Mouse (Mus musculus): ENCODE data around the gene Gm13290. TPM values are rescaled to one million over a fixed set of nuclear protein-coding genes. Genes with fewer than 3 reads are reported as not detected.

The Gm13290 gene
- polyA plus RNA-seq, 1 experiment from 2014 or later = not detected

- H3K9me3 ChIP-seq (replicated peaks; ENCODE audit: control insufficient read depth, low read length) = no peaks in the 10 kb centered on the region
- no peaks in the 10 kb centered on the region for H3K36me3 ChIP-seq (ENCODE audit: control insufficient read depth, insufficient read depth, low read length)
- no peak overlapping the region for H3K4me2 ChIP-seq
- no peaks in the 10 kb centered on the region for H3K27me3 ChIP-seq (ENCODE audit: control insufficient read depth, insufficient read depth, low read length)
- no peak overlapping the region for H3K27ac ChIP-seq (ENCODE audit: low read depth, low read length)
- no peak for ATAC-seq (replicated peaks; ENCODE audit: insufficient number of reproducible peaks, low FRiP score, low TSS enrichment)
- H3K4me3 ChIP-seq (ENCODE audit: low read depth, low read length) = no peak overlapping the region
- WGBS (ENCODE audit: insufficient replicate concordance) = 22% methylated on average over 4 of the region's 4 CpGs
- no peaks in the 10 kb centered on the region for H3K4me1 ChIP-seq (ENCODE audit: control insufficient read depth, insufficient read depth, low read length)
- H3K9ac ChIP-seq (ENCODE audit: low read depth, low read length) = no peak overlapping the region
Measured at GRCm38 (mm10) chr4:88822995-88823394, 49.4 kb downstream of the Gm13290 start.

Other genes starting within 250 kb of the Gm13290 start
- gene Ifna15, start 215.6 kb upstream of the Gm13290 start, polyA plus RNA-seq (2014; fragmentation: Nextera tagmentation; extraction: Ambion mirVana) = not detected in 2 replicates
- gene Ifna14, start 202.0 kb upstream of the Gm13290 start, polyA plus RNA-seq (2014; fragmentation: Nextera tagmentation; extraction: Ambion mirVana) = not detected in 2 replicates
- gene Ifna9, start 181.4 kb upstream of the Gm13290 start, polyA plus RNA-seq (2014; fragmentation: Nextera tagmentation; extraction: Ambion mirVana) = not detected in 2 replicates
- not detected in 2 replicates for gene Ifna12, start 170.5 kb upstream of the Gm13290 start, polyA plus RNA-seq (2014; fragmentation: Nextera tagmentation; extraction: Ambion mirVana)
- not detected in 2 replicates for gene C87499, start 139.4 kb upstream of the Gm13290 start, polyA plus RNA-seq (2014; fragmentation: Nextera tagmentation; extraction: Ambion mirVana)
- not detected in 2 replicates for gene Ifna13, start 129.4 kb upstream of the Gm13290 start, polyA plus RNA-seq (2014; fragmentation: Nextera tagmentation; extraction: Ambion mirVana)
- not detected in 2 replicates for gene Ifna16, start 96.9 kb upstream of the Gm13290 start, polyA plus RNA-seq (2014; fragmentation: Nextera tagmentation; extraction: Ambion mirVana)
- not detected in 2 replicates for gene Ifna2, start 89.9 kb upstream of the Gm13290 start, polyA plus RNA-seq (2014; fragmentation: Nextera tagmentation; extraction: Ambion mirVana)
- gene Ifnab, start 82.5 kb upstream of the Gm13290 start, polyA plus RNA-seq (2014; fragmentation: Nextera tagmentation; extraction: Ambion mirVana) = not detected in 2 replicates
- 0.63 and 0.87 TPM in 2 replicates for gene Gm26566, start 52.0 kb upstream of the Gm13290 start, polyA plus RNA-seq (2014; fragmentation: Nextera tagmentation; extraction: Ambion mirVana)
- 99.9 and 113 TPM in 2 replicates for gene Klhl9, start 51.4 kb upstream of the Gm13290 start, polyA plus RNA-seq (2014; fragmentation: Nextera tagmentation; extraction: Ambion mirVana)
- not detected in 2 replicates for gene Gm13271, start 19.0 kb upstream of the Gm13290 start, polyA plus RNA-seq (2014; fragmentation: Nextera tagmentation; extraction: Ambion mirVana)
- gene Gm13283, start 13.7 kb upstream of the Gm13290 start, polyA plus RNA-seq (2014; fragmentation: Nextera tagmentation; extraction: Ambion mirVana) = 0.39 and 0.56 TPM in 2 replicates
- gene Gm13289, start 3.1 kb downstream of the Gm13290 start, polyA plus RNA-seq (2014; fragmentation: Nextera tagmentation; extraction: Ambion mirVana) = not detected in 2 replicates
- gene Gm13272, start 6.0 kb downstream of the Gm13290 start, polyA plus RNA-seq (2014; fragmentation: Nextera tagmentation; extraction: Ambion mirVana) = not detected in 2 replicates
- not detected in 2 replicates for gene Ifnz, start 8.3 kb downstream of the Gm13290 start, polyA plus RNA-seq (2014; fragmentation: Nextera tagmentation; extraction: Ambion mirVana)
- gene Gm13276, start 11.9 kb downstream of the Gm13290 start, polyA plus RNA-seq (2014; fragmentation: Nextera tagmentation; extraction: Ambion mirVana) = not detected in 2 replicates
- not detected in 2 replicates for gene Gm13277, start 14.8 kb downstream of the Gm13290 start, polyA plus RNA-seq (2014; fragmentation: Nextera tagmentation; extraction: Ambion mirVana)
- not detected in 2 replicates for gene Gm13278, start 17.7 kb downstream of the Gm13290 start, polyA plus RNA-seq (2014; fragmentation: Nextera tagmentation; extraction: Ambion mirVana)
- gene Gm13275, start 20.7 kb downstream of the Gm13290 start, polyA plus RNA-seq (2014; fragmentation: Nextera tagmentation; extraction: Ambion mirVana) = 0.47 TPM in 1 of 2 replicates, not detected in the other
- not detected in 2 replicates for gene Gm13279, start 23.6 kb downstream of the Gm13290 start, polyA plus RNA-seq (2014; fragmentation: Nextera tagmentation; extraction: Ambion mirVana)
- gene Gm13285, start 25.8 kb downstream of the Gm13290 start, polyA plus RNA-seq (2014; fragmentation: Nextera tagmentation; extraction: Ambion mirVana) = 0.27 and 0.76 TPM in 2 replicates
- gene Gm13287, start 29.4 kb downstream of the Gm13290 start, polyA plus RNA-seq (2014; fragmentation: Nextera tagmentation; extraction: Ambion mirVana) = not detected in 2 replicates
- not detected in 2 replicates for gene Gm13288, start 31.7 kb downstream of the Gm13290 start, polyA plus RNA-seq (2014; fragmentation: Nextera tagmentation; extraction: Ambion mirVana)
- not detected in 2 replicates for gene Ifna7, start 42.4 kb downstream of the Gm13290 start, polyA plus RNA-seq (2014; fragmentation: Nextera tagmentation; extraction: Ambion mirVana)
- gene Ifna11, start 46.1 kb downstream of the Gm13290 start, polyA plus RNA-seq (2014; fragmentation: Nextera tagmentation; extraction: Ambion mirVana) = not detected in 2 replicates
- gene Ifna6, start 53.6 kb downstream of the Gm13290 start, polyA plus RNA-seq (2014; fragmentation: Nextera tagmentation; extraction: Ambion mirVana) = not detected in 2 replicates
- gene Ifna5, start 61.7 kb downstream of the Gm13290 start, polyA plus RNA-seq (2014; fragmentation: Nextera tagmentation; extraction: Ambion mirVana) = not detected in 2 replicates
- gene Ifna4, start 68.0 kb downstream of the Gm13290 start, polyA plus RNA-seq (2014; fragmentation: Nextera tagmentation; extraction: Ambion mirVana) = not detected in 2 replicates
- gene Ifna1, start 76.3 kb downstream of the Gm13290 start, polyA plus RNA-seq (2014; fragmentation: Nextera tagmentation; extraction: Ambion mirVana) = not detected in 2 replicates
- gene Ifne, start 106.4 kb downstream of the Gm13290 start, polyA plus RNA-seq (2014; fragmentation: Nextera tagmentation; extraction: Ambion mirVana) = not detected in 2 replicates